Mouse (Mus musculus): ENCODE data around the gene Gm42688. TPM values are rescaled to one million over a fixed set of nuclear protein-coding genes. Genes with fewer than 3 reads are reported as not detected.

The Gm42688 gene
- polyA plus RNA-seq, 1 experiment: 4.2 TPM

- H3K27me3 ChIP-seq (ENCODE audit: control insufficient read depth, insufficient read depth, low read length): peaks cover 56% of the 10 kb centered on the region
- 2% methylated on average over 58 of the region's 58 CpGs for WGBS
- TF ChIP-seq POLR2A (IDR thresholded peaks at IDR 0.05; ENCODE audit: low read depth, low read length) (no peak), CTCF (IDR thresholded peaks at IDR 0.05; ENCODE audit: extremely low read depth, insufficient read length, insufficient replicate concordance, low read depth, low read length) (no peak)
- peak overlapping the region; percentile 31; the same call in 1 of the 2 replicates for H3K4me3 ChIP-seq (ENCODE audit: low read depth, low read length)
- peaks cover 5% of the 10 kb centered on the region; the same call in 1 of the 2 replicates for H3K36me3 ChIP-seq (ENCODE audit: control insufficient read depth, insufficient read depth, low read length)
- peaks cover 22% of the 10 kb centered on the region for H3K4me1 ChIP-seq (ENCODE audit: control insufficient read depth, insufficient read depth, insufficient read length, low read length)
- no peak overlapping the region for H3K27ac ChIP-seq (ENCODE audit: insufficient read depth, low read depth, low read length)
Observed at GRCm38 (mm10) chr6:83070311-83071219, 30.9 kb upstream of the Gm42688 start.

- WGBS: 5% methylated on average over 23 of the region's 24 CpGs
- Histone ChIP-seq H3K36me3 (ENCODE audit: control insufficient read depth, insufficient read depth, low read length) (peaks cover 5% of the 10 kb centered on the region; the same call in 1 of the 2 replicates), H3K4me1 (ENCODE audit: control insufficient read depth, insufficient read depth, insufficient read length, low read length) (peaks cover 22% of the 10 kb centered on the region), H3K27me3 (ENCODE audit: control insufficient read depth, insufficient read depth, low read length) (peaks cover 55% of the 10 kb centered on the region), H3K4me3 (ENCODE audit: low read depth, low read length) (no peak overlapping the region), H3K27ac (ENCODE audit: insufficient read depth, low read depth, low read length) (no peak overlapping the region)
- TF ChIP-seq CTCF (IDR thresholded peaks at IDR 0.05; ENCODE audit: extremely low read depth, insufficient read length, insufficient replicate concordance, low read depth, low read length): no peak
- no peak for TF ChIP-seq POLR2A (IDR thresholded peaks at IDR 0.05; ENCODE audit: low read depth, low read length)
Observed at GRCm38 (mm10) chr6:83071220-83071619, 30.2 kb upstream of the Gm42688 start.

- TF ChIP-seq CTCF (IDR thresholded peaks at IDR 0.05; ENCODE audit: extremely low read depth, insufficient read length, insufficient replicate concordance, low read depth, low read length): no peak
- no peak for TF ChIP-seq POLR2A (IDR thresholded peaks at IDR 0.05; ENCODE audit: low read depth, low read length)
Observed at GRCm38 (mm10) chr6:83074979-83075378, 26.4 kb upstream of the Gm42688 start.

GRCm38 (mm10) chr6:83077630-83078323 lies 23.6 kb upstream of the Gm42688 start, which contains the start of gene Pcgf1:
TSS of gene Pcgf1 (plus strand) at chr6:83077869.
- Histone ChIP-seq H3K4me1 (ENCODE audit: control insufficient read depth, insufficient read depth, insufficient read length, low read length) (no peaks in the 10 kb centered on the region; the same call in 1 of the 2 replicates), H3K27ac (ENCODE audit: insufficient read depth, low read depth, low read length) (peak within 1 kb of the TSS; percentile 77), H3K27me3 (ENCODE audit: control insufficient read depth, insufficient read depth, low read length) (peaks cover 2% of the 10 kb centered on the region; the same call in 1 of the 2 replicates), H3K36me3 (ENCODE audit: control insufficient read depth, insufficient read depth, low read length) (peaks cover 11% of the 10 kb centered on the region; the same call in 1 of the 2 replicates), H3K4me3 (ENCODE audit: low read depth, low read length) (peak within 1 kb of the TSS; percentile 67)
- TF ChIP-seq CTCF (IDR thresholded peaks at IDR 0.05; ENCODE audit: extremely low read depth, insufficient read length, insufficient replicate concordance, low read depth, low read length) (no peak), POLR2A (IDR thresholded peaks at IDR 0.05; ENCODE audit: low read depth, low read length) (0 out of 2 replicates have a peak, but pooled peaks have one; percentile 19)
- under 1% methylated on average over 54 of the region's 54 CpGs for WGBS

More at GRCm38 (mm10) chr6:83074979-83075378, 26.4 kb upstream of the Gm42688 start:
- peaks cover 8% of the 10 kb centered on the region for H3K4me1 ChIP-seq (ENCODE audit: control insufficient read depth, insufficient read depth, insufficient read length, low read length)
- no peak overlapping the region for H3K27ac ChIP-seq (ENCODE audit: insufficient read depth, low read depth, low read length)
- H3K36me3 ChIP-seq (ENCODE audit: control insufficient read depth, insufficient read depth, low read length): 0 out of 2 replicates have a peak, but pooled peaks cover under 1% of the 10 kb centered on the region
- peaks cover 29% of the 10 kb centered on the region for H3K27me3 ChIP-seq (ENCODE audit: control insufficient read depth, insufficient read depth, low read length)
- 10% methylated on average over 2 of the region's 2 CpGs for WGBS
- H3K4me3 ChIP-seq (ENCODE audit: low read depth, low read length): no peak overlapping the region

- Histone ChIP-seq H3K4me3 (ENCODE audit: low read depth, low read length) (peak overlapping the region; percentile 67), H3K27ac (ENCODE audit: insufficient read depth, low read depth, low read length) (peak overlapping the region; percentile 77), H3K36me3 (ENCODE audit: control insufficient read depth, insufficient read depth, low read length) (peaks cover 11% of the 10 kb centered on the region; the same call in 1 of the 2 replicates), H3K27me3 (ENCODE audit: control insufficient read depth, insufficient read depth, low read length) (no peaks in the 10 kb centered on the region), H3K4me1 (ENCODE audit: control insufficient read depth, insufficient read depth, insufficient read length, low read length) (no peaks in the 10 kb centered on the region; the same call in 1 of the 2 replicates)
- TF ChIP-seq POLR2A (IDR thresholded peaks at IDR 0.05; ENCODE audit: low read depth, low read length) (no peak), CTCF (IDR thresholded peaks at IDR 0.05; ENCODE audit: extremely low read depth, insufficient read length, insufficient replicate concordance, low read depth, low read length) (peak; percentile 48; the same call in 1 of the 2 replicates)
- under 1% methylated on average over 46 of the region's 46 CpGs for WGBS
Observed at GRCm38 (mm10) chr6:83078324-83078858, 23.0 kb upstream of the Gm42688 start.

GRCm38 (mm10) chr6:83080210-83080609 lies 21.2 kb upstream of the Gm42688 start:
- no peak overlapping the region for H3K4me3 ChIP-seq (ENCODE audit: low read depth, low read length)
- peaks cover 11% of the 10 kb centered on the region; the same call in 1 of the 2 replicates for H3K36me3 ChIP-seq (ENCODE audit: control insufficient read depth, insufficient read depth, low read length)
- WGBS: 93% methylated on average over 5 of the region's 5 CpGs
- H3K4me1 ChIP-seq (ENCODE audit: control insufficient read depth, insufficient read depth, insufficient read length, low read length): no peaks in the 10 kb centered on the region; the same call in 1 of the 2 replicates
- H3K27me3 ChIP-seq (ENCODE audit: control insufficient read depth, insufficient read depth, low read length): peaks cover 5% of the 10 kb centered on the region; the same call in 1 of the 2 replicates
- no peak overlapping the region for H3K27ac ChIP-seq (ENCODE audit: insufficient read depth, low read depth, low read length)
- TF ChIP-seq POLR2A (IDR thresholded peaks at IDR 0.05; ENCODE audit: low read depth, low read length): no peak
- no peak for TF ChIP-seq CTCF (IDR thresholded peaks at IDR 0.05; ENCODE audit: extremely low read depth, insufficient read length, insufficient replicate concordance, low read depth, low read length)
